Mouse (Mus musculus) liver, postnatal 0 days (tissue): Measurements from ENCODE around the gene Adamts13. TPM values are rescaled to one million over a fixed set of nuclear protein-coding genes. Genes with fewer than 3 reads are reported as not detected.

Experiments used
- ATAC-seq: fragments of 200-750 bp; cut with Nextera tagmentation; 2 replicates; pipeline ENCODE4 v1.8.0; 2017; ENCODE audit warnings: mild to moderate bottlenecking, moderate library complexity
- DNase-seq: peaks from one replicate; pipeline ENCODE4 v3.0.0-alpha.2; 2016
- H3K27ac ChIP-seq: fragments of 300-500 bp; sonication (generic); 2 replicates; pipeline ENCODE4 v1.5.1; 2014; ENCODE audit warnings: antibody characterized with exemption, moderate library complexity, mild to moderate bottlenecking, low read depth
- H3K27me3 ChIP-seq: fragments of 300-500 bp; sonication (generic); 2 replicates; pipeline ENCODE4 v1.6.1; 2014; ENCODE audit warnings: low read length, control low read depth, mixed read lengths; ENCODE audit not compliant: insufficient read depth
- H3K36me3 ChIP-seq: fragments of 300-500 bp; sonication (generic); replicated peaks from 2 replicates; pipeline ENCODE4 v1.6.1; 2014; ENCODE audit warnings: mild to moderate bottlenecking, control low read depth, low read length, moderate library complexity, mixed read lengths; ENCODE audit not compliant: insufficient read depth
- H3K4me1 ChIP-seq: fragments of 300-500 bp; sonication (generic); 2 replicates; pipeline ENCODE4 v1.6.1; 2014; ENCODE audit warnings: antibody characterized with exemption, mild to moderate bottlenecking, control low read depth; ENCODE audit not compliant: insufficient read depth
- H3K4me2 ChIP-seq: fragments of 300-500 bp; sonication (generic); 2 replicates; pipeline ENCODE4 v1.6.1; 2014; ENCODE audit warnings: low read depth, mild to moderate bottlenecking, low read length, moderate library complexity, mixed read lengths
- H3K4me3 ChIP-seq: fragments of 300-500 bp; sonication (generic); 2 replicates; pipeline ENCODE4 v1.5.1; 2014; ENCODE audit warnings: low read depth, low read length
- H3K9ac ChIP-seq: fragments of 300-500 bp; sonication (generic); replicated peaks from 2 replicates; pipeline ENCODE4 v1.6.1; 2014; ENCODE audit warnings: mild to moderate bottlenecking, moderate library complexity
- H3K9me3 ChIP-seq: fragments of 300-500 bp; sonication (generic); 2 replicates; pipeline ENCODE4 v1.6.1; 2016; ENCODE audit warnings: mild to moderate bottlenecking, control low read depth, low read length, mixed read lengths
- CTCF ChIP-seq: sonication (generic); IDR thresholded peaks from 2 replicates; pipeline ENCODE4 v1.5.1; 2016; ENCODE audit warnings: antibody characterized with exemption, low read depth
- EP300 ChIP-seq: IDR thresholded peaks from 2 replicates; pipeline ENCODE4 v1.6.1; 2016; ENCODE audit warnings: antibody characterized with exemption, low read depth, mild to moderate bottlenecking
- WGBS: fragments of 180-500 bp; shearing (Covaris S2); extraction: QIAGEN DNeasy Blood & Tissue Kit; methylation state at CpG from one replicate; pipeline ENCODE4 v1.1.7; 2014; ENCODE audit not compliant: insufficient replicate concordance; 5-methylcytosine and 5-hydroxymethylcytosine counted together
- polyA plus RNA-seq: library from polyadenylated mRNA; unstranded; fragments of >200 nt; fragmentation: Nextera tagmentation; extraction: Ambion mirVana; gene quantifications from 2 replicates; pipeline ENCODE4 v1.2.1, GENCODE M21; 2015

Adamts13 gene
- polyA plus RNA-seq, 1 experiment from 2014 or later, result 1.9 TPM

DNA sequence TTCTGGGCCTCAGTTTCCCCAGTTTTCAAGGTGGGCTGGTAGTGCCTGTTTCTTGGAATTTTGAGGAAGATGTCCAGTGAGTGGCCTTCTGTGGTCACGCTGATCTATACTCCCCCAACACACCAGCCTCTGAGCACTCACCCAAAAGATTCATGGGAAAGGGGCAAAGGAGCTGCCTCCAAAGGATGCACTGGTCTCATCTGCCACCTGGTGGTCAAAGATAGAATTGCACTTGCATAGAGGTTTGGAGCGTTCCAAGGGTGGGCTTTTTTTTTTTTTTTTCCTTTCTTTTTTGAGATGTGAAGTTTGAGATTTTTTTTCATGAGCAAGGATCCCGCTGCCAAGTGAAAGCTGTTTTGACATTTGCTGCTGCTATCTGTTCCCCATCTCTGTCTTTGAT lies 65.4 kb downstream of the Adamts13 start:
- peak; percentile 95 for TF ChIP-seq CTCF
- no peak for TF ChIP-seq EP300
- Histone ChIP-seq H3K9me3 (no peaks in the 10 kb centered on the region), H3K27ac (no peak overlapping the region), H3K4me1 (peaks cover 11% of the 10 kb centered on the region), H3K4me3 (no peak overlapping the region), H3K27me3 (no peaks in the 10 kb centered on the region), H3K9ac (no peak overlapping the region), H3K36me3 (no peaks in the 10 kb centered on the region), H3K4me2 (no peak overlapping the region)
- DNase-seq (peak; percentile 73), ATAC-seq (no peak)
- WGBS, result 0% methylated on average over 3 of the region's 3 CpGs

DNA sequence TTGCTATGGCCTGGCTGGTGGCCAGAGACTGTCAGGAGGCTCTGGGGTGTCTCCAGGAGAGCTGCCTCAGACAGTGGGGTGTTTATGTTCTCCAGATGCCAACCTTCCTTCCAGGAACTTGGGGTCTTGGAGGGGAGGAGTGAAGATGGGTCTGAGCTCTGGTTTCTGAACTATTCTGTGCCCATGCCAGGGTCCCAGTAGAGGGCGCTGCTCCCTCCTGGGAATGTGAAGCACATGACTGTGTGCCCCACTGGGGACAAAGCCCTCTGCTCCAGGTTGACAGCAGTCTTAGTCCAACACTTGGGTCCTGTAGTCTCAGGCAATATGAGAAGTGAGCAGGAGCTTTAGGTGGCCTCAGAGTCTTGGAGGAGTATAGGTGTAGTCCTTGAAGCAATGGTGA lies 66.1 kb downstream of the Adamts13 start:
- no peak overlapping the region for H3K4me2 ChIP-seq
- 12% methylated on average over 1 of the region's 1 CpGs for WGBS
- DNase-seq (peak; percentile 54), ATAC-seq (no peak)
- H3K9ac ChIP-seq, result no peak overlapping the region
- H3K27ac ChIP-seq, result no peak overlapping the region
- H3K4me1 ChIP-seq, result peaks cover 11% of the 10 kb centered on the region
- H3K36me3 ChIP-seq, result no peaks in the 10 kb centered on the region
- no peaks in the 10 kb centered on the region for H3K27me3 ChIP-seq
- H3K4me3 ChIP-seq, result no peak overlapping the region
- TF ChIP-seq EP300 (no peak), CTCF (peak; percentile 63)
- H3K9me3 ChIP-seq, result no peaks in the 10 kb centered on the region

- Histone ChIP-seq H3K4me2 (no peak overlapping the region), H3K36me3 (no peaks in the 10 kb centered on the region), H3K9me3 (no peaks in the 10 kb centered on the region), H3K4me3 (no peak overlapping the region), H3K4me1 (peaks cover 11% of the 10 kb centered on the region), H3K27me3 (no peaks in the 10 kb centered on the region), H3K9ac (peak overlapping the region; percentile 34; the same call in 1 of the 2 replicates), H3K27ac (peak overlapping the region; percentile 96)
- ATAC-seq, result peak; percentile 91
- 55% methylated on average over 8 of the region's 8 CpGs for WGBS
- peak; percentile 79; the same call in 1 of the 2 replicates for TF ChIP-seq EP300
- TF ChIP-seq CTCF, result no peak
- peak; percentile 87 for DNase-seq
These were observed 69.1 kb downstream of the Adamts13 start for GRCm38 (mm10) chr2:27042131-27042844.

DNA sequence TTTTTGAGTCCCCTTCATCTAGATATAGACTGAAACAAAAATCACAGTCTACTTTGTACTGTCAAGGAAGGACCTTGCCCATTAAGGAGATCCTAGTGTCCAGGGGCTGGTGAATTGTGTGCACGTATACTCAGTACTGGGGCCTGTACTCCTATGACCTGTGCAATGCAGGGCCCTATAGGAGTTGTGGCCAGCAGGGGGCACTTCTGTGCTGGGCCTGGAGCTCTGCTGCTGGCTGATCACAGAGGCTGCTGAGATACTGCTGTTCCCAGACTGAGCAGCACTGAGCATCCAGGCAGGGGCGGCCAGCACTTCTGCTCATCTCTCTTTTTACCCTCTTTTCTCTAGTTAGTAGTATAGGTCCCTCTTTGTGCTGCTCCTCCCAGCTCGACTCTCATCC lies 70.2 kb downstream of the Adamts13 start:
- Histone ChIP-seq H3K4me2 (no peak overlapping the region), H3K9me3 (no peaks in the 10 kb centered on the region), H3K27ac (peak overlapping the region; percentile 96; the same call in 1 of the 2 replicates), H3K36me3 (no peaks in the 10 kb centered on the region), H3K4me1 (peaks cover 11% of the 10 kb centered on the region), H3K27me3 (no peaks in the 10 kb centered on the region), H3K4me3 (no peak overlapping the region), H3K9ac (no peak overlapping the region)
- peak; percentile 46 for ATAC-seq
- peak; percentile 82 for DNase-seq
- 12% methylated on average over 3 of the region's 3 CpGs for WGBS
- peak; percentile 88 for TF ChIP-seq CTCF
- TF ChIP-seq EP300, result no peak

GRCm38 (mm10) chr2:27044166-27044565 lies 71.0 kb downstream of the Adamts13 start:
- Histone ChIP-seq H3K27ac (no peak overlapping the region), H3K36me3 (no peaks in the 10 kb centered on the region), H3K4me1 (peaks cover 11% of the 10 kb centered on the region), H3K9me3 (no peaks in the 10 kb centered on the region), H3K4me3 (no peak overlapping the region), H3K27me3 (no peaks in the 10 kb centered on the region), H3K4me2 (no peak overlapping the region), H3K9ac (no peak overlapping the region)
- DNase-seq (no peak), ATAC-seq (no peak)
- TF ChIP-seq CTCF (no peak), EP300 (no peak)
- WGBS, result 77% methylated on average over 4 of the region's 4 CpGs

GRCm38 (mm10) chr2:27044641-27045040 lies 71.4 kb downstream of the Adamts13 start:
- no peak for TF ChIP-seq CTCF
- DNase-seq (no peak), ATAC-seq (no peak)
- no peak overlapping the region for H3K27ac ChIP-seq
- WGBS, result 61% methylated on average over 3 of the region's 3 CpGs
- no peaks in the 10 kb centered on the region for H3K9me3 ChIP-seq
- H3K36me3 ChIP-seq, result no peaks in the 10 kb centered on the region
- no peak overlapping the region for H3K9ac ChIP-seq
- no peak overlapping the region for H3K4me3 ChIP-seq
- no peak overlapping the region for H3K4me2 ChIP-seq
- no peaks in the 10 kb centered on the region for H3K27me3 ChIP-seq
- H3K4me1 ChIP-seq, result peaks cover 11% of the 10 kb centered on the region
